Mouse (Mus musculus) induced T-regulatory cell, adult 2 months (primary cell): ENCODE measurements around the gene Tm9sf4.

Experiments
- DNase-seq: peaks from one replicate; pipeline ENCODE4 v3.0.0-alpha.2; 2012; ENCODE audit warnings: low read depth

Gene Tm9sf4

DNA sequence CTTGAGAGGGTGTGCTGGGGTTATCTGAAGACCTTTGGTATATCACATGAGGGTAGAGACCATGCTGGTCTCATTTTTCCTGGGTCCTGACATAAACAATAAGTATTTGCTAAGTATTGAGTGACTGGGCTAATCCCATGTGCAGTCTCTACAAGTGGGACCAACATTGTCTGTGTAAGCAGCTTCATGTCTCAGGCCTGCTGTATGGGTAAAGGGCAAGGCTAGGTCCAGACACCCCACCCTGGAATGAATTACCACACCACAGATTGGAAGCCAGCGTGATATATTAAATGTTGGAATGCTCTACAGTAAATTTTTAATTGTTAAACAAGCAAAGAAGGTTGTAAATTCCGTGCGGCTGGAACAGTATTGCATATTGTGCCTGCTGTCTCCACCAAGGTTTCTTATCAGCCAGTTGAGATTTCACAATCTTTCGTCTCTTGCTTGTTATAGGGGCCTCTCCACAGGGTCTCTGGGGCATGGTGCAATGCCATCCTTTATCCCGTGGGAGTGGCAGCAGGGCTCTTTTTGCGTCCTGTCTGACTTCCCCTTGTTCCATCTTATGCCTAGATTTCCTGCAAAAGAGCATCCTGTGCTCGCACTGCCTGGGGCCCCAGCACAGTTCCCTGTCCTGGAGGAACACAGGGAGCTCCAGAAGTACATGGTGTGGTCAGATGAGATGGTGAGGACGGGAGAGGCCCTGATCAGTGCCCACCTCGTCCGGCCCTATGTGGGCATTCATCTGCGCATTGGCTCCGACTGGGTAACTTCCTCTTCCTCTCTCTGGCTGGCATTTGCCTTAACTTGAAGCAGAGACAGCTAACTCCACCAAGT, 98.1 kb downstream of the Tm9sf4 start:
- DNase-seq = no peak
